Mouse (Mus musculus) thymus, adult 18-20 months (tissue): ENCODE results near the gene Ankfn1.
A peak's percentile ranks its signal among the peaks of the same experiment; 100 is the strongest.

Experiments used
- DNase-seq, 2 experiments: peaks; one replicate each; pipeline ENCODE4 v3.0.0; 2022; ENCODE audit warnings: mixed read lengths in 2 of 2

Gene Ankfn1

DNA sequence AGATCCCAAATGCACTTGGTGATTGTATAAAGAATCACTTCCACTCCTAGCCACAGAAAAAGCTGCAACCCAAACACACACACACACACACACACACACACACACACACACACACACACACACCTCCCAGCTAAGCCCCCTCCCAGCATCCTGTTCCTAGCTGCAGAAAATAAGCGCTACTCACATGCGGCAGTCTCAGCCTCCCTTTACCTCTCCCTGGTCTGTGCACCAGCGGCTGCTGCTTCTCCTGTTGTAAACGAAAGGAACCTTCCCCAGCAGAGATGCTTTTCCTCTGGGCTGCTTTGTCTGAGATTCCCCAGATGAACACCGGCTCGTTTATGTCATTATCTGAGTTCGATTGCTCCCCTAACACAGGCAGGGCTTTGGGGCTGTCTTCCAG is at the start of gene Ankfn1:
Gene Ankfn1, minus strand, starts transcription at position 223 of the 400 bp plus-strand sequence.
- DNase-seq: no peak

- no peak for DNase-seq
Measured at GRCm38 (mm10) chr11:89823661-89824446, 46.4 kb upstream of the Ankfn1 start.

DNA sequence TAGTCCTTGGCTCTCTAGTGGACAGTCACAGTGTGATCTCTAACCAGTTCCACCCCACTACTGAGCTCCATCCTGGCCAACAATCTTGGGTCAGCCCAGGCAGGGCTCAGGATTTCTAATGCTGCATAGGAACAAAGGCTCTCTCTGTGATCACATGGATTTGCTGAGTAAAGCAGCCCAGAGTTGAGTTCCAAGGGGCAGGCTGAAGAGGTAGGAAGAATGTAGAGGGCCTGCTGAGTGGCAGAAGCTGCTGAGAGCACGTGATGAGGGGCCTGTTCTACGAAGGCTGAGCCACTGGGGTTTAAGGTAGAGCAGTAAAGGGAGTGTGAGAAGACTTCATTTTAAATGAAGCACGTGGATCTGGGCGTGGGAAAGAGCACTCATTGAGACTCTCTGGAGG is 41.1 kb upstream of the Ankfn1 start:
- DNase-seq: no peak

DNA sequence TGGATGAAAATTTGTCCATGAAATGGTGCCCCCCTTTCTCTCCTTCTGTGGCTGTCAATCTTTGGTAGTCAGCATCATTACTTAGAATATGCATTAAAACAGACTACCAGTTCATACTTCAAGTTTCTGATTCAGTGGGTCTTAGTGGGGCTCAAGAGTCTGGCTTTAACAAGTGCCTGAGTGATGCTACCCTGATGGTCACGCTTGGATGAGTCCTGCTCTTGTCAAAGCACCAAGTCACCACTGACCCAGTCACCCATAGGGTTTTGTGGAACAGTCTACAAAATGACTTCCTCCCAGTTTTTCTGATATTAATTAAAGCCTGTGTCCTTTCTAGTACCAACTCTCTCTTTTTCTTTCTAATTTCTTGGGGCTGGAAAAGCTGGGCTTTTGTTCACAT is 34.0 kb upstream of the Ankfn1 start:
- no peak for DNase-seq

GRCm38 (mm10) chr11:89807998-89808397 is 30.5 kb upstream of the Ankfn1 start:
- DNase-seq: no peak

DNA sequence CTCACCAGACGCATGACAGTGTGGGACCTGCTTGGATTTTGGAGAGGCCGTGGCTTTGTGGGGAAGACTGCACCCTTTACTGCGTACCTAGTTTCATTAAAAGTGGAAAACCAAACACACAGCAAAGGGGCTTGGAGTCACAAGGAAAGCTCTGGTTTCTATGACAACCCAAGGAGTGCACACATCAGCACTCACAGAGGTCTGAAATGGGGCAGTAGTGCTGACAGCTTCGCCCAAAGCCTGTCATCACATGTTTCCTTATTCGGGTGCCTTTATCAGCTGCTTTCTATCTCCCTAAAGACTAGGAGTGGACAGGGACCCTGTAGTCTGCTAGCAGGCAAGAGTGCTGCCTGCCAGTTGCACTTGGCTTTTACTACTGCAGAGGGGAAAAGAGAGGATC is 27.4 kb upstream of the Ankfn1 start:
- DNase-seq: no peak

- no peak for DNase-seq
Measured at GRCm38 (mm10) chr11:89803974-89804373, 26.5 kb upstream of the Ankfn1 start.

- DNase-seq: no peak
Measured at GRCm38 (mm10) chr11:89792709-89793108, 15.3 kb upstream of the Ankfn1 start.

GRCm38 (mm10) chr11:89776070-89776469 is 1.4 kb downstream of the Ankfn1 start:
- no peak for DNase-seq

GRCm38 (mm10) chr11:89774913-89775312 is 2.5 kb downstream of the Ankfn1 start:
- DNase-seq: no peak

- no peak for DNase-seq
Measured at GRCm38 (mm10) chr11:89772941-89773340, 4.5 kb downstream of the Ankfn1 start.

DNA sequence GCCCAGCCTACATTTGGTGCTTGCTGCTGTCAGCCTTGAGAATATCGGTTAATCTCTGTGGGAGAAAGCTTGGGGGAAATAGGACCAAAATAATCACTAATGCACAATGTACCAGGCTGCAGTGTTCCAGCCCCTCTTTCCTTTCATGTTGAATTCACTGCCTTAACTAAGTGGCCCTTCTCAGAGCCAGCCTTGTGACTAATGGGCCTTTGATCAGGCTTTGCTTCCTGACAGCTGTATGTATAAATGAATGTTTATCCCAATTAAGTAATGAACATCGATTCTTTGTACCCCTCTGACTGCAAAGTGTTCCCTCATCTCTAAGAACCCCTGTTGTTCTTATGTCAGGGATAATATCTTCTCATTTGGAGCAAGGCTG is 11.7 kb downstream of the Ankfn1 start:
- DNase-seq: no peak

DNA sequence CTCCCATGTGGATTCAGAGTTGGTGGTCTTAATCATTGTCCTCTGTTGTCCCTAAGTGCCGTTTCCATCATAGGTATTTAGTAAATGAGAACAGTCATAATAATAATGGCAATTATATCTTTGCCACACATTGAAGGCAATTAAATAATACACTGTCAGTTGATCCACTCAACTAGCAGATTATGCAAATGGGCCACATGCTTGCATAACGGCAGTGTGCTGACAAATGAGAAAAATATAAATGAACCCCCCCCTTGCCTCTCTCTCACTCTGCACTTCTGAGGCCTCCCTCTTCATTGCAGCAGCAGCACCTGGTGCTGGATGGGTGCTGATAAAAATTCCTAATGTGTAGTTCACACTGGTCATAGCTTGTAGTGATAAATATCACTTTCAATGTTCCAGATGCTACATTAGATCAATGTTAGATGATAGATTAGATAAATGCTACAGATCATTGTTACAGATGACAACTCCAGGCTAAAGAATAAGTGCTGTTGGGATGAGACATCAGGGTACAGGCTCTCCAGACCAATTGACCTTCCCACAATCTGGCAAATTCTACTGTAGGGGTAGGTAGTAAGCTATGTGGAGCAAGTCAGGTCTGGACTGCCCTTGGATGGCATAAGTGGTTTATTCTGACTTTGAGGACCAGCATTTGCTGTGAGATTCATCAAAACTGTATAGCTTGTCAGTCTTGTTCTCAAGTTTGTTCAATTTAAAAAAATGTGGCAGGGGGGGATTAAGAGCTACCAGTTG is 12.3 kb downstream of the Ankfn1 start:
- DNase-seq: no peak

DNA sequence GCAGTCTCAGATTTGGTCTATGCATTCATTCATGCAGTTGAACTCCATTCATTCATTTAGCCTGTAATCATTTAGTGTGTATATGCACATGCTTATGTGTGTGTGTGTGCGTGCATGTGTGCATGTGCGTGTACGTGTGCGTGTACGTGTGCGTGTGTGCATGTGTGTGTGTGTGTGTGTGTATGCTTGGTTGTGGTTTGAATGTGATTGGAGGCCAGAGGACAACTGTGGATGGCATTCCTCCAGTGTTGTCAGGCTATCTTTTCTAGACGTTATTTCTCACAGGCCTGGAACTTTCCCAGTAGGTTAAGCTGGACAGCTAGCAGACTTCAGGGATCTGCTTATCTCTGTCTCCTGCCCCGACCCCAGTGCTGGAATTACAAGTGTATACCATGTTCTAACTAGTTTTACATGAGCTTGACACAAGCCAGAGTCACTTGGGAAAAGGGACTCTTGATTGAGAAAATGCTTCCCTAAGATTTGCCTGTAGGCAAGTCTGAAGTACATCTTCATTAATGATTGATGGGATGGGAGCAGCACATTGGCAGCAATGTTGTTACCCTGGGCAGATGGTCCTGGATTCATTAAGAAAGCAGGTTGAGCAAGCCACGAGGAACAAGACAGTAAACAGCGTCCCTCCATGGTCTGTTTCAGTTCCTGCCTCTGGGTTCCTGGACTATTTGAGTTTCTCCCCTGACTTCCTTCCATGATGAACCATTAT is 43.3 kb downstream of the Ankfn1 start:
- no peak for DNase-seq

DNA sequence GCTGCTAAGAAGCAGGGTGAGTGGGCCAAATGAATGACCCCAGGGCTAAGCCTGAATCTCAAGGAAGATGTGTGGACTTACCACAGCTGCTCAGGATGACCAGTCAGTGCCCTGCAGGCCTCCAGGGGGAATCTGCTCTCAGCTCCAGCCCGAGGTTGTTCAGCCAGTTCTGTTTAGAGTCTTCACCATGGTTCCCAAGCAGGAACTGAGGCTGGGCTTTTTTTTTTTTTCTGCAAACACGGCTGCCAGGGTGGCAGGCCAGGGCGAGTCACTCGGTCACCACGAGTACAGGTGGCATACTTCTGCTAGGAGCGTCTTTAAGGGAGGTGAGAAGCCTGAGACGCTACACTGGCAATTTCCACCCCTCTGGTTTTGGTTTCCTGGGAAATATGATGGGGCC is 43.9 kb downstream of the Ankfn1 start:
- no peak for DNase-seq

DNA sequence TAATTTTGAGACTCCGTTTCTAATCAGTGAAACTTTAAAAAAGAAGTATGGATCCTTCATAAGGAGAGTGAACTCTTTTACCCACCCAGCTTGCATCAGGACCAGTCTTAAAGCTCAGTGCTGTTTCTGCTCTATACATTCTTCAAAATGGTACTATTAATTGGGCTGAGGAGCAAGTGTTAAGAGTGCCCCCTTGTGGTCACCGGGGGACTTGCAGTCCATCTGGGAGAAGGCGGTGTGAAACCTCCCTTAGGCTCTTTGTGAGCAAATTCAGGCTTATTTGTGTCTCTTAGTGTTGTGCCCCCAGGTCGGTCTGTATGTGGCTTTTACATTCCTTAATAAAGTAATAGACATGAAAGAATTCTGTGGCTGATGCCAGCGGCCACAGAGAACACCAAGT is 56.6 kb downstream of the Ankfn1 start:
- DNase-seq: peak in 1 of 2 experiments; percentile 5

GRCm38 (mm10) chr11:89718491-89718982 is 58.9 kb downstream of the Ankfn1 start:
- DNase-seq: no peak

DNA sequence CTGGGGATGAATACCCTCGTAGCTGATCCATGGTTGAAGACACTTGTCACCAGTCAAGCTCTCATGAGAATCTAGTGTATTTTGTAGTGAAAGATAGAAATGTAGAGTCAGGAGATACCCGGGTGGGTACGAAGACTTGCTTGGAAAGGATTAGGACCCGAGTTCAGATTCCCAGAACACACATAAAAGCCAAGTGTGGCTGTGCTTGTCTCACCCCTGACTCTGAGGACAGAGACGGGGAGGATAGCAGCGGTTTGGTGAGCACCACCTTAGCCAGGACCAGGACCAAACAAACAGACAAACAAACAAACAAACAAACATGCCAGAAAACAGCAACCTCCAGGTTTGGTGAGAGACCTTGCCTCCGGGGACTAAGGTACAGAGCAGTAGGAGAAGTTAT is 61.1 kb downstream of the Ankfn1 start:
- no peak for DNase-seq

- DNase-seq: no peak
Measured at GRCm38 (mm10) chr11:89708526-89708925, 68.9 kb downstream of the Ankfn1 start.

GRCm38 (mm10) chr11:89696431-89697403 is 80.7 kb downstream of the Ankfn1 start:
- DNase-seq: no peak

- no peak for DNase-seq
Measured at GRCm38 (mm10) chr11:89693686-89694085, 83.8 kb downstream of the Ankfn1 start.

- no peak for DNase-seq
Measured at GRCm38 (mm10) chr11:89676922-89677321, 100.5 kb downstream of the Ankfn1 start.
